Mouse (Mus musculus): Measurements from ENCODE around the gene Hoxa9.

Hoxa9 gene

DNA sequence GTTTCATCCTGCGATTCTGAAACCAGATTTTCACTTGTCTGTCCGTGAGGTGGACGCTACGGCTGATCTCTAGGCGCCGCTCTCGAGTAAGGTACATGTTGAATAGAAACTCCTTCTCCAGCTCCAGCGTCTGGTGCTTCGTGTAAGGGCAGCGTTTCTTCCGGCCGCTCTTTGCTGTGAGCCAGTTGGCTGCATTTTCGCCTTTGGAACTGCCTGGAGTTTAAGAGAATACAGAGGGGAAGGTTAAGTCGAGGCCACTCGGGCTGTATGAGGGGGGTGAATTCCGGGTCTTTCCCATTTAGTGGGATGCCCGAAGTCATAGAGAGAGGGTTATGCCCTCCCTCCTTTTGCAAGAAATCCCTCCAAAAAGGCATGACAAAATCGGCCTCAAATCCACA is 1.7 kb upstream of the Hoxa9 start:
- intact Hi-C loops (cut with DNase I): no loop called here

DNA sequence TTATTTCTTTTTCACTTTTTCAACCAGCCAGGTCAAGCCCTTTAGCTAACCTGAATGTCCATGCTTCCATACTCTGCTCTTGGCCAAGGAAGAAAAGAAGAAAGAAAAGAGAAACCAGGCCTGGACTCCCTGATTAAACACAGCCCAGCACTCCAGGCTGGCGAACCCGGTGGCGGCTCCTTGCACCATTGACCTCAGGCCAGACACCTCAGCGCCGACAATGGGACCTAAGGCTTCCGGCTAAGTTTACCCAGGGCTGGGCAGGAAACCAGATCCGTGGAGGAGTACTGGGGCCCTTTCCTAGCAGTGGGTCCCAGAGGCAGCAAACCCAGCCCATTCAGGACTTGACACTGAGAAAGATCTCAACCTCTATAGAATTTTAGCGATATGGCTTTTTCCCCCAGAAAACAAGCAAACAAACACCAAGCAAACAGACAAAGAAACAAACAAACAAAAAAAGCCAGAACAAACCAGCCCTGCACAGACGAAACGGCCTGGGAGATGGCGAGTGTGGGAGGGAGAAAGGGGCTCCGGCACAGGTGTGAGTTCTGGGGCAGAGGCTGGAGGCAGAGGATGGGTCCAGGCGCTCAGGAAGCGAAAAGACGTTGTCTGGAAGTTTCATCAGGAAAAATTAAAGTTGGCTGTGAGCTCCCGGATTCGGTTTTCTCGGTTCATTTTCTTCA is 1.1 kb upstream of the Hoxa9 start:
- intact Hi-C loops (cut with DNase I): no loop called here

DNA sequence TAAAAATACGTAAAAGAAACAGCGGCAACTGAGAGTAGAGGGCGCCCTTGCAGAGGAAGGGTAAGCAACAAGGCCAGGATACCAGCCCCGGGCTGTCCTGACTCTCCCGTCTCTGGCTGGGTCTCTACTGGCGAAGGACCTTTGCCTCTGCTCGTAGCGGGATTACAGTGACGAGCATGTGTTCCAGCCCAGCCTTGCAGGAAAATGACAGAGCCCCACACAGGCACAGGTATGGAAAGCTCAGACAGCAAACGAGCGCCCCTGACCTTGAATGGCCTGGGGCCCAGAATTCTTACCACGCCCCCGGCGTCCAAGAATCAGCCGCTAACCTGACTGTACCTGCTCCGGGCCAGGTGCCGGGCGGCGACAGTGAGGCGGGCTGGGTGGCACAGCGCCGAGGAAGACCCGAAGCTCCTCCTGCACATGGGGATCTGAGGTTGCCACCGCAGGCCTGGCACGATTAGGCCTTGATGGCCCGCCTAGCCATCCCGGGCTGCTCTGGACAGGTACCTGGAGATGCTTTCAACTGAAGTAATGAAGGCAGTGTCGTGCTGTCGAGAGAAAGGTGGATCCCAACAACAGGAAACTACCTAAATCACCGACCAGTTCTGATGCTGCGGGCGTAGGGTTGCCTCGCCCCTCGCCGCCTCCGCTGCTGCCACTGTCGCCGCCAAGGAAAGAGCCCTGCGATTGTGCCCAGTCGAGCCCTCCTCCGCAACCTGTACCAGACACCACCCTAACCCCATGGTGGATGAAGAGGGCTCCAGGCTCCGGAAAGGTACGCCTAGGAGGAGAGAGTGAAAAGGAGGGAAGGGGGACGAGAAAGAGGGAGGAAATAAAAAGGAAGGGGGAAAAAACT is 1.1 kb downstream of the Hoxa9 start:
- intact Hi-C loops (cut with DNase I): loop anchor here (5.0 to 10.0 kb wide), 2 partner anchors 845 to 1042 kb away; no protein-coding TSS in a partner anchor

DNA sequence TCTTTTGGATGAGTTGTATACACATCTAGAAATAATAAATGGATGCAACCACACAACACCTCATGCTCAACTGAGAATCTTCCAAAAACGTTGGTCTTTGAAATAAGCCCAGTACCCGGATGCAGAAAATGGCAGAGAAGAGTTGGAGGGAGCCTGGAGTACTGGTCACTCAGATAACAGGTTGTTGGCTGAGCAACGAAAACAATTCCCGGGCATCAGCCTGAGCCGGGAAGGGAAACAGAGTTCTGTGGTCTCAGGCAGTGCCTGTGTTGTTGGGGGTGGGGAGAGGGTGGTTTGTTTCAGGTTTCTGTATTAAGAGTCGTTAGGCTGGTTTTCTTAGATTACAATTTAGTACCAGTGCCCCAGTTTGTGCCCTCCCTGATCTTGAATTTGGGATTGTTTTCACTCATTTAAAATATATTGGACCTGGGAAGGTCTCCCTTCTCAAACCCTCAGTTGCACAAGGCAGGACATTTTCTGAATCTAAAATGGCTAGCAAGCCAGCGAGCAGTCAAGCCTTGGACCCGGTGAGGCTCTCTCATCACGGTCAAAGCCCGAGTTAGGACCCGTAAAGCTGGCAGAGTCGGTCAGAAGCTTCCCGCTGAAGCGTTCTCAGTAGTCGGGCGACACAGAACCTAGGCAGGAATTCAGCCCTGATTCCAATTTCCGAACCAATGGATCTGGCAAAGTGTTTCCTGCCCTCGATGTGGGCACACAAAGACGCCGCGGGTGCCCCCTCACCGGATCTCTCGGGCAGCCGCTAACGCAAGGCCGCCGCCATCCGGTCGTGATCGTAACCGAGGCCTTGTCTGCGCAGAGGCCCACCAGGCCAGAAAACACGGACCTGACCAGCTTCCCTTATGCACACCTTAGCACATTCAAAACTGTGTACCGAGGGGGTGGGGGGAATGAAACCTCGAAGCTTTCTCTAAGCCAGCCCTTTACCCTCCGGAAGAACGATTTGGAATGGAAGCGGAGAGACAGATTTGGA is 2.1 kb downstream of the Hoxa9 start:
- intact Hi-C loops (cut with DNase I): loop anchor here (5.0 to 10.0 kb wide), 2 partner anchors 844 to 1041 kb away; no protein-coding TSS in a partner anchor

DNA sequence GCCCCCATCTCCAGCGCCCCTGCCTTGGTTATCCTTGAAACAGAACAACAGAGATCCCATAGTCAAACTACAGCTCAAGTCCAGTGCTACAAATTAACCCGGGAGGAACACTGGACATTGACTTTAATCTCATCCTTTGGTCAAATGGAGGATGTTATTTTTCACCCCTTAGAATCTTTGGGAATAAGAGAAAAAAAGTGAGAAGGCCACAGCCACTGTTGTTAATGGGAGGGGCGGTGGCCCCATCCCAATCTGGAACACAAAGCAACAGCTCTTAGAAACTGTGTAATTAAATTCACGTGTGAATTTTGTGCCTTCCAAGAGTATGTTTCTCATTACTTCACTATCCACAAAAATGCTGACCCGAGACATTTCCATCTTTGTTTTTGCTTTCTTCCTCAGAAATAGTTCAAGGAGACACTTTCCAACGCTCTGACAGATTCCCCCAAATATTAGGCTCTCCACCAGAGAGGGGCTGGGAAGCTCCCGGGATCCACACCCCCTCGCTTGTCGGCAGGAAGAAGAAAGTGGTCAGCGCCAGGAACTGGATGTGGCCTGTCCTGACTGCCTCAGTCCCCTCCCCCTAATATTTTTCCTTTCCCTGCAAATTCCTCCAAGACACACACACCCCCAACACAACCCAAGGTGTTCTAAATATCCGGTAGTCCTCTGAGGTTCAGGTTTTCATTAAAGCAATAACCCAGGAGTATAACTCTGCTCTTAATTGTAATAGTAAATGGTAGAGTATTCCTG is 3.2 kb downstream of the Hoxa9 start:
- intact Hi-C loops (cut with DNase I): loop anchor here (5.0 to 10.0 kb wide), 2 partner anchors 843 to 1040 kb away; no protein-coding TSS in a partner anchor

DNA sequence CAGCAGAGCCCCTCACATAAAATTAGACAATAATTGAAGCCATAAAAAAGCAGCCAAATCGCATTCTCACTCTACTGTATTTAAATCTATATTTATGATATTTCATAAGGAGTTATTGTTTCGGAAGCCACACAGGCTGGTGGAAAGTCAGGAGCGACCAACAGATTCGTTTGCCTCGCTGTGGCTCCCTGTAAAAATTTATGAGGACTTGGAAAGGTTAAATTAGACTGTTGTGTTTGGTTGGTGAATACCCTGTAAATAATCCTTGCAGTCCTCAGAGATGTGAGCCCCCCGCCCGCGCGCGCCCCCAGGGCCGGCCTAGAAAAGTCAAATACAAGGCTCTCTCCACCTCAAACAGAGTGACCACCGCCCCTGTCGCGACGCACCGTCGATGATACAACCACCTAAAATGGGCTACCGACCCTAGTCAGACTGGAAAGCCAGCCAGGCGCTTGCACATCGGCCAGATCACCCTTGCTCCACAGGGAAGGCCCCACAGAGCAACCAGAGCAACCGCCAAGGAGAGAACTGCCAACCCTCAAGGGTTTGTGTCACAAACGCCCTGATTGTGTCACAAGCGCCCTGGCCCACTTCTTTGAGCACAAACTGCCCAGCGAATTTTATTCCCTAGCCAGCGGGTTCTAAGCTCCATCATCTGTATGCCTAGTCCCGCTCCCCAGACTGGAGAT is 4.2 kb downstream of the Hoxa9 start:
- intact Hi-C loops (cut with DNase I): loop anchor here (5.0 to 10.0 kb wide), 2 partner anchors 842 to 1039 kb away; no protein-coding TSS in a partner anchor

DNA sequence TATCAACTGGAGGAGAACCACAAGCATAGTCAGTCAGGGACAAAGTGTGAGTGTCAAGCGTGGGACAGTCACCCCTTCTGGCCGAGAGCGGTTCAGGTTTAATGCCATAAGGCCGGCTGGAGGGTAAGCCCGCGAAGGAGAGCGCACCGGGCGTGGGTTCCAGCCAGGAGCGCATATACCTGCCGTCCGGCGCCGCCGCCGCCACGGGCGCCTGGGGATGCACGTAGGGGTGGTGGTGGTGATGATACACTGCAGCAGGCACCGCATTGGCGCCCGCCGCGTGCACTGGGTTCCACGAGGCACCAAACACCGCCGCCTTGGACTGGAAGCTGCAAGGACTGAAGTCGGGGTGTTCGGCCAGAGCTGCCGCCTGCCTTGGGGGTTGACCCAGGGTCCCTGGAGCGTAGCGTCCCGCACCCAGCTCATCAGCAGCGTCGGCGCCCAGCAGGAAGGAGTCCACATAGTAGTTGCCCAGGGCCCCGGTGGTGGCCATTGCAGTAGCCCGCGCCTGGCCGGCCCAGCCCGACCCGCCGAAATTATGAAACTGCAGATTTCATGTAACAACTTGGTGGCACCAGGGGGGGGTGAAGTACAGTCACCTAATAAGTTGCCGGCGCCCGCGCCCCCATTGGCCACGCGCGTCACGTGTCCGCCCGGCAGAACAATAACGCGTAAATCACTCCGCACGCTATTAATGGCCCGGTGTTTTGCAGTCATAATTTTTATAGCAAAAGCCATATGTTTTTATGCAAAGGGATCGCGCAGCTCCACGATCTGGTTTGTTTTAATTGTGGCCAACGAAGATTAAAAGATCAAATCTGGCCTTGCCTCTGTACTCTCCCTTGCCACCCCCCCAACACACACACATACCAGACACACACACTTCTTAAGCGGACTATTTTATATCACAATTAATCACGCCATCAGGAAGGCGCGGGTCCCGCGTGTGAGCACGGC is 5.0 kb downstream of the Hoxa9 start:
- intact Hi-C loops (cut with DNase I): loop anchor here (5.0 to 10.0 kb wide), 2 partner anchors 841 to 1039 kb away; no protein-coding TSS in a partner anchor

DNA sequence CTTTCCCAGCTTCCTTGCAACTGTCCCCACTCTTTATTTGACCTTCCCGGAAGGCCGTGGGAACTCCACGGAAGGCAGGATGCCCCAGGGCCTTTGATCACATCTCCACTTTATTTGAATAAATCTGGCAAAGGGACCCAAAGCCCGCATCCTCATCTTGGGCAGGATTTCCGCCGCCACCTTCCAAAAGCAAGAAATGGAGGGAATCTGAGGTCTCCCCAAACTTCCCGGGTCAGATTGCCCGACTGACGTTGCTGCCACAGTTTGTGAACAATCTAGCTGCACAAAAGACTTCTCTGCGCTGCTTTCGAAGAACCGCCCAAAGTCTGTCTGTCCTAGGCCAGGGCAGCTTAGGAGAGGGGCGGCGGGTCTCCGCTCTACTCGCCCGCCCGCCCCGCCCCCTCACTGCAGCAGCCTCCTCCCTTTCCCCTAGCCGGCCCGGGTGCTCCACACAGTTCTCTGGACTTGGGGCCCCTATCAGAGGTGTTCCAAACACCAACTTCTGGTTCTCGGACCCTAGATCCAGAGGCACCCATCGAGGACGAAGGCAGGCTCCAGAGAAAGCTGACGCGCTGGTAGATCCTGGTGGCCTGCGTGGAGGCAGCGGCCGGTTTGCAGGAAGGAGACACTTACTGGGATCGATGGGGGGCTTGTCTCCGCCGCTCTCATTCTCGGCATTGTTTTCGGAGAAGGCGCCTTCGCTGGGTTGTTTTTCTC is 5.8 kb downstream of the Hoxa9 start:
- intact Hi-C loops (cut with DNase I): loop anchor here (5.0 to 10.0 kb wide), 3 partner anchors 638 to 1038 kb away; no protein-coding TSS in a partner anchor

DNA sequence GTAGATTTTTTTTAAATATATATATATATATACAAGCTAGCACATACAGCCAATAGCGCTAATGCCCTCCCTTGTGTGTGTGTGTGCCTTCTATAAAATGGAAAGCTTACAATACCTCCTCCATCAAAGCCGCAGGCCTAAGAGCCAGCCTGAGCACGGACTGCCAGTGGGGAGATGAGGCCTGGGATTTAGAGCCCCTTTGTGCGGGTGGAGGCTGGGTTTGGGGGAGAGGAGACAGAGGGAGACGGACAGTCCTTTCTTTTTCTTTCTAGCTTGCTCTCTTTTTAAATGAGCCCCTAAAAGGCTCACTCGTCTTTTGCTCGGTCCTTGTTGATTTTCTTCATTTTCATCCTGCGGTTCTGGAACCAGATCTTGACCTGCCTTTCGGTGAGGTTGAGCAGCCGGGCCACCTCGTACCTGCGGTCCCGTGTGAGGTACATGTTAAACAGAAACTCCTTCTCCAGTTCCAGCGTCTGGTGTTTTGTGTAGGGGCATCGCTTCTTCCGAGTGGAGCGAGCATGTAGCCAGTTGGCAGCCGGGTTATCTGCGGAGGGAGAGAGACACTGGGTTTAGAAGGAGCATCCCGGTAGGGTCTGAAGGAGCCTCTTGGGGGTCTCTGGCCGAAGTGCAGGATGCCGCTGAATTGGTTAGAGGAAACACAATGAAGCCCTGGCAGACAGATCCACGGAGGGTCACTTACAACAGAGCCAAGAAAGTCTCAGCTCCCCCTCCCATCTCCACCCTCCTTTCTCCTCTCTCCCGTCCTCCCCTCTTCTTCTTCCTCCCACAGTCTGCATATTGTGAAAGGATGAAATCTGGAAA is 6.7 kb downstream of the Hoxa9 start:
- intact Hi-C loops (cut with DNase I): loop anchor here (5.0 to 10.0 kb wide), 2 partner anchors 637 to 839 kb away; no protein-coding TSS in a partner anchor

DNA sequence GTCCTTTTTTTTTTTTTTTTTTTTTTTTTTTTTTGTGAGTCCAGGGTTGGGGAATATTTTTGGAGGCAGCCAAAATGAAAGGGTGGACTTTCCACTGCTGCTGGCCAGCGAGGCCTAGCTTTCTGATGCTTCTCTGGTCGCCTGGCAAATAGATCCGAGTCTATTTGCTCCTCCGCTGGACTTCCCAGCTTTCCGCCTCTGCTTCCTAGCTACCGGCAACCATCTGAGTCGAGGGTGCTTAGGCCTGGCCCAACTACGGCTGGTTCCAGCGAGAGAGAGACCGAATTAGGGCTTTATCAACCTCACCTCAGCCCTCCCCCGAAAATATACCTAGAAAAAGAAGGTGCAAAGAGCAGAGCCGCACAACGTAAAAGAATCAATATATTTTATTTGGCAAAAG is 8.2 kb downstream of the Hoxa9 start:
- intact Hi-C loops (cut with DNase I): loop anchor here (5.0 to 10.0 kb wide), 2 partner anchors 635 to 838 kb away; no protein-coding TSS in a partner anchor

DNA sequence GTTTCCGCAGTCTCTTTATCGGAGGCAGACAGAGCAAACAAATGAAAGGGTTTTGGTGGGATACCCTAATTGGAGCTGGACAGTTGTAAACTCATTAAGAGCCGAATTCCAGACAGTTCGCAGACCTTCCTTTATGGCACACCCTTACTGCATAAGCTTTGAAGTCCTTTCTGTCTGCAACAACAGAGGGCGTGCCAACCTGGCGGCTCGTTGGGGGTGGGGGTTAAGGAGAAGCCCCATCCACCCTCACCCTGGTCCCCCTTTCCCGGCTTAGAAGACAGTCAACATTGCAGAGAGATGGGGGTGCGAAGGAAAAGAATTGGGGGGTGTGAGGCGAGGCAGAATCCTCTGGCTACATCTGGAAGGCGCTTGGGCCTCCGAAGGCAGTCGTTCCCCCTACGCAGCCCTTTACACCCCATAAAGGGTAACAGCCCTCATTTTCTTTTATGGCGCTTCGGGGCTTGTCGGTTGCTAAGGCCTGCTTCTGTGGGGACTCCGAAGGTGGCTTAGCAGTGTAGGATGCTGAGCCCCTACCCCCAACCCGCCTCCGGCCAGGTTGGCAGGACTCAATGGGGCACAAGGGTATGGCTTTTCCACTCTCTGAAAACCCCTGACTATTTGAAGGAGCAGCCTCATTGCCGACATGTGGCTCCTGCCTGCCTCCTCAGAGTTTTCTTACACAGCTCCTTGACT is 8.8 kb downstream of the Hoxa9 start:
- intact Hi-C loops (cut with DNase I): loop anchor here (5.0 to 10.0 kb wide), 2 partner anchors 635 to 837 kb away; no protein-coding TSS in a partner anchor

DNA sequence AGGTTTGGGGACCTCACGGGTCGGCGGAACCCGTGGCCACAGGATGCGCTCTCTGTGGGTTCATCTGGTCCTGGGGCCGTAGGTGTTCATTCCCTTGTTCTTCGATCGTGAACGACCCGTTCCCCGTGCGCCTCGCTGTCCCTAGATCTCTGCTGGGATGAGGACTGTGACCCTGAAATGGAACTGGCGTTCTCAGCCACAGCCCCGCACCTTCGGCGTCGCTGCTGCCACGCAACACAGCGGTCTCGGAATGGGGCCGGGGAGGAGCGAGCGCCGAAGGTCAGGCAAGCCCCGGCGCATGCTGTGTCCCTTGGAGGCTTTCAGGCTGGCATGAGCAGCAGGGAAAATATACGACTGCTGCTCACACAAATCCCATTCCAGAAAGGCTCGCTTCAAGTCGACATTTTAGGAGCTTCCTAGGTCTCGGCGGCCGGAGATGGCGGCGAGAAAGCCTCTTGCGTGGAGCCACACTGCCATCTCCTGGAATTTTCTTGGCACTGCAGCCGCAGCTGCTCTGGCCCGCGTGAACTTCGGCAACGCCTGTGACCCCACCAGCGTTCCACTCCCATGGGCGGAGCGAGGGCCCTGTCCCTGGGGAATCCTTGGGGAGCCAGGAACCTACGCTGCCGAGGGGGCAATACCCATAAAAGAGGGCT is 9.4 kb downstream of the Hoxa9 start, which contains the start of gene Hoxa7:
Hoxa7 (minus strand) TSS at position 518 of the 656 bp plus-strand sequence.
- intact Hi-C loops (cut with DNase I): loop anchor here (5.0 to 10.0 kb wide), 2 partner anchors 634 to 837 kb away; no protein-coding TSS in a partner anchor

DNA sequence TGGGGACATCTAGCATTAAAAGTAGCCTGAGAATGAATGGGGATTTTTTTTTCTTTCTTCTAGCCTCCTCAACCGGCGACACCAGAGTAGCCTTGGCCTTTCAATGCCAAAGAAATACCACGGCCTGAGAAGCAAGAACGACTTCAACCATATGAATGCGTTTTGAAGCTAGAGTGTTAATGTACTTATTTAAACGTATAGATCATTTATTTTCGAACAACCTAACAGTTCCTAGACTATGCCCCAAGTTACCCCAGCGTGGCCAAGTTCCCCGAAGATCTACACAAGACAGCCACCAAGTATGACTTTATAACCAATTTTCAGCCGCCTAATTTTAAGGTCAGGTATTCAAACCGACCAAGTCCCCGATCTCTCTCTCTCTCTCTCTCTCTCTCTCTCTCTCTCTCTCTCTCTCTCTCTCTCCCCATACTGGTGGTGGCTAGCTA is 10.0 kb downstream of the Hoxa9 start:
- intact Hi-C loops (cut with DNase I): loop anchor here (5.0 to 10.0 kb wide), 2 partner anchors 634 to 836 kb away; no protein-coding TSS in a partner anchor

DNA sequence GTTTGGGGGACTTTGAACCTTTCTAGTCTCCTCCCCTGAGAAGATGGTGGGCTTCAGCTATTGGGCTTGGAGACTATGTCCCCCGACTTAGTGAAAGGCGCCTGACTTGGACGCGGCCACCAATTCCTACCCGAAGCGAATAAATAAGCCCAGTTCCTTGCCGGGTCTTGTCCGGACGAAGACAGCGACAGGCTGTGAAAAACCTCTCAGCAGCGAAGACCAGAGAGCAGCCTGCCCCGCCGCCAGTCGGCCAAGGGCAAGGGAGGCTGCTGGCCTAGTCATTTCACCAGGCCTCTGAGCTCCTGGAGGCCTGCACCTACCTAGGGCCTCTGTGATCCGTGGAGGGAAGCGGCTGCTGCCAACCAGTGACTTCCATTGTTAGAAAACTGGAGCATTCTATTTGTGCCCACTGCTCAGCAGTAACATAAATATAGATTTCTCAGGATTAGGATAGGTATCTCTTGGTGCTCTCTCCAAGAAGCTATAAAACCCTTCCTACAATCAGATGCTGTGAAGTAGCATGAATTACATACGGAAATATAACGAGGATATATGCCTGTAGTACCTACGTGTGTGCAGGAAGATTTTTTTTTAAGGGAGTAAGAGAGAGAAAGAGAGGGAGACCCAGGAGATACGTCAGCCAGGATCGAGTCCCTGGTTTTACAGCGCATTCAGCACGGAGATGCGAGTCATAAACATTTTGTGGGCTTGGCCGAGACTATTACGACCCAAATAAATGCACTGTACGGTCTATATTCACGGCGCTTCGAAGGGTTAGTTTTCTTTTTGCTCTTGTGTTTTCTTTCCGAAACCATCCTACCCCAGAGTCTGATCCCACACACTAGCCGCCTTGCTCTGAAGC is 10.7 kb downstream of the Hoxa9 start:
- intact Hi-C loops (cut with DNase I): loop anchor here (5.0 to 10.0 kb wide), 2 partner anchors 633 to 835 kb away; no protein-coding TSS in a partner anchor
